7 mouse cellular contexts compared by ENCODE assay signal in genomic region chr9:21463138-21463590, GRCm38 (mm10). TPM values are rescaled to one million over a fixed set of nuclear protein-coding genes. Genes with fewer than 3 reads are reported as not detected.
DNase-seq lines count a peak whose midpoint lies in the region; ATAC-seq and TF ChIP-seq lines count a peak whose summit lies in the region.

No protein-coding gene starts in this region.

- CTCF ChIA-PET in Patski (lab: Charles Lee): no interaction called here

- WGBS in forebrain, embryonic 13.5 days: 85% methylated on average over 5 of the region's 5 CpGs
- 14% methylated on average over 5 of the region's 5 CpGs for WGBS in heart, embryonic 16.5 days
- 47% methylated on average over 5 of the region's 5 CpGs for WGBS in stomach, embryonic 16.5 days

- no peak for DNase-seq in Patski (ENCODE audit: low read depth, low spot score)
- peak; percentile 73 to 91 for DNase-seq in kidney, postnatal 25 days
- DNase-seq in lung, postnatal 14 days: peak; percentile 54

- in situ Hi-C loops in Patski (cut with MboI; ENCODE audit: low pct_unique_long_range_greater_than_20kb): loop anchor here (5.0 kb wide), 1 partner anchor 96 kb away; the partner anchor contains the start of gene Ilf3

- H3K4me3 ChIP-seq in forebrain, embryonic 13.5 days: no peak overlapping the region
- H3K4me3 ChIP-seq in heart, embryonic 16.5 days (ENCODE audit: low read length): no peak overlapping the region
- no peak overlapping the region for H3K4me3 ChIP-seq in stomach, embryonic 16.5 days (replicated peaks; ENCODE audit: low read length)

- peak; percentile 39 for ATAC-seq in CD4-positive, CD25-positive, alpha-beta regulatory T cell, adult 4 months
- ATAC-seq in Patski: peak; percentile 51
- no peak for ATAC-seq in forebrain, embryonic 13.5 days
- ATAC-seq in heart, embryonic 16.5 days (replicated peaks; ENCODE audit: extremely low read depth, insufficient read depth, low FRiP score): peak; percentile 89
- peak; percentile 42; the same call in 1 of the 2 replicates for ATAC-seq in stomach, embryonic 16.5 days (ENCODE audit: insufficient read depth, low FRiP score)

- TF ChIP-seq CTCF in Patski (IDR thresholded peaks at IDR 0.05): no peak

- no peaks in the 10 kb centered on the region for H3K27me3 ChIP-seq in Patski
- no peaks in the 10 kb centered on the region for H3K27me3 ChIP-seq in forebrain, embryonic 13.5 days
- no peaks in the 10 kb centered on the region for H3K27me3 ChIP-seq in heart, embryonic 16.5 days (ENCODE audit: control insufficient read depth, insufficient read depth, low read length)
- H3K27me3 ChIP-seq in stomach, embryonic 16.5 days (ENCODE audit: control insufficient read depth, insufficient read depth, low read length): no peaks in the 10 kb centered on the region

- H3K9ac ChIP-seq in forebrain, embryonic 13.5 days: no peak overlapping the region
- peak overlapping the region; percentile 50 for H3K9ac ChIP-seq in heart, embryonic 16.5 days (ENCODE audit: low read length)
- no peak overlapping the region for H3K9ac ChIP-seq in stomach, embryonic 16.5 days (ENCODE audit: low read length)

- no peak overlapping the region for H3K4me2 ChIP-seq in forebrain, embryonic 13.5 days
- H3K4me2 ChIP-seq in heart, embryonic 16.5 days (ENCODE audit: low read depth, low read length): peak overlapping the region; percentile 33; the same call in 1 of the 2 replicates
- H3K4me2 ChIP-seq in stomach, embryonic 16.5 days (ENCODE audit: low read depth, low read length): no peak overlapping the region

- POLR2A ChIA-PET in Patski (lab: Charles Lee): no interaction called here

- peaks cover 46% of the 10 kb centered on the region for H3K36me3 ChIP-seq in forebrain, embryonic 13.5 days (ENCODE audit: poor library complexity, severe bottlenecking)
- peaks cover 16% of the 10 kb centered on the region for H3K36me3 ChIP-seq in heart, embryonic 16.5 days (ENCODE audit: control insufficient read depth, insufficient read depth)
- peaks cover 12% of the 10 kb centered on the region; the same call in 1 of the 2 replicates for H3K36me3 ChIP-seq in stomach, embryonic 16.5 days (ENCODE audit: control insufficient read depth, insufficient read depth, low read length)

- no peaks in the 10 kb centered on the region for H3K4me1 ChIP-seq in forebrain, embryonic 13.5 days
- H3K4me1 ChIP-seq in heart, embryonic 16.5 days (ENCODE audit: control insufficient read depth, insufficient read depth, low read length): peaks cover 27% of the 10 kb centered on the region
- H3K4me1 ChIP-seq in stomach, embryonic 16.5 days (ENCODE audit: control insufficient read depth, insufficient read depth, low read length): peaks cover 8% of the 10 kb centered on the region

- 0 out of 2 replicates have a peak overlapping the region, but pooled peaks have one; percentile 16 for H3K27ac ChIP-seq in forebrain, embryonic 13.5 days
- peak overlapping the region; percentile 86 for H3K27ac ChIP-seq in heart, embryonic 16.5 days (ENCODE audit: low read length)
- H3K27ac ChIP-seq in stomach, embryonic 16.5 days (ENCODE audit: low read length): no peak overlapping the region; the same call in 1 of the 2 replicates

- H3K9me3 ChIP-seq in forebrain, embryonic 13.5 days (replicated peaks): no peaks in the 10 kb centered on the region
- no peaks in the 10 kb centered on the region for H3K9me3 ChIP-seq in heart, embryonic 16.5 days (replicated peaks; ENCODE audit: control insufficient read depth, low read length)
- no peaks in the 10 kb centered on the region for H3K9me3 ChIP-seq in stomach, embryonic 16.5 days (replicated peaks; ENCODE audit: control insufficient read depth, low read length)

RNA-seq across cellular contexts. Expression of gene Dnm2, which starts 38.5 kb away (rescaled TPM):
- polyA plus RNA-seq in CD4-positive, CD25-positive, alpha-beta regulatory T cell, adult 4 months (2017; shearing (Covaris generic)): 100 to 1,000 TPM in 1 of 2 experiments, 10 to 100 TPM in 1; 97.0 to 119 TPM
- polyA plus RNA-seq in Patski (2021): 75.2 TPM
- polyA plus RNA-seq in forebrain, embryonic 13.5 days (2015; fragmentation: Nextera tagmentation; extraction: Ambion mirVana): 71.8 and 72.4 TPM in 2 replicates
- polyA plus RNA-seq in heart, embryonic 16.5 days (2015; fragmentation: Nextera tagmentation; extraction: Ambion mirVana): 73.7 and 75.0 TPM in 2 replicates
- polyA plus RNA-seq in stomach, embryonic 16.5 days (2015; fragmentation: Nextera tagmentation; extraction: Ambion mirVana): 81.4 and 97.2 TPM in 2 replicates

RNA-seq across cellular contexts. Expression of gene Tmed1, which starts 46.9 kb away (rescaled TPM):
- polyA plus RNA-seq in CD4-positive, CD25-positive, alpha-beta regulatory T cell, adult 4 months (2017; shearing (Covaris generic)): 1 to 10 TPM; 6.4 to 8.2 TPM
- 63.0 TPM for polyA plus RNA-seq in Patski (2021)
- 59.2 and 69.3 TPM in 2 replicates for polyA plus RNA-seq in forebrain, embryonic 13.5 days (2015; fragmentation: Nextera tagmentation; extraction: Ambion mirVana)
- polyA plus RNA-seq in heart, embryonic 16.5 days (2015; fragmentation: Nextera tagmentation; extraction: Ambion mirVana): 81.2 and 90.1 TPM in 2 replicates
- polyA plus RNA-seq in stomach, embryonic 16.5 days (2015; fragmentation: Nextera tagmentation; extraction: Ambion mirVana): 78.5 and 80.6 TPM in 2 replicates

RNA-seq across cellular contexts. Expression of gene Qtrt1, which starts 51.5 kb away (rescaled TPM):
- polyA plus RNA-seq in CD4-positive, CD25-positive, alpha-beta regulatory T cell, adult 4 months (2017; shearing (Covaris generic)): 10 to 100 TPM; 32.1 to 46.9 TPM
- 30.2 TPM for polyA plus RNA-seq in Patski (2021)
- 46.9 and 55.9 TPM in 2 replicates for polyA plus RNA-seq in forebrain, embryonic 13.5 days (2015; fragmentation: Nextera tagmentation; extraction: Ambion mirVana)
- polyA plus RNA-seq in heart, embryonic 16.5 days (2015; fragmentation: Nextera tagmentation; extraction: Ambion mirVana): 23.0 and 24.3 TPM in 2 replicates
- polyA plus RNA-seq in stomach, embryonic 16.5 days (2015; fragmentation: Nextera tagmentation; extraction: Ambion mirVana): 51.1 and 51.4 TPM in 2 replicates
